Mouse (Mus musculus) forebrain, embryonic 11.5 days (tissue): ENCODE results near the gene Cct2. TPM values are rescaled to one million over a fixed set of nuclear protein-coding genes. Genes with fewer than 3 reads are reported as not detected.

ENCODE experiments used
- ATAC-seq: fragments of 200-750 bp; cut with Nextera tagmentation; replicated peaks from 2 replicates; pipeline ENCODE4 v1.8.0; 2017; ENCODE audit warnings: moderate TSS enrichment; ENCODE audit not compliant: low FRiP score
- DNase-seq: peaks from one replicate; pipeline ENCODE4 v3.0.0-alpha.2; 2017; ENCODE audit warnings: low spot score
- H3K27ac ChIP-seq: fragments of 300-500 bp; sonication (generic); 2 replicates; pipeline ENCODE4 v1.5.1; 2014; ENCODE audit warnings: low read depth, low read length
- H3K27me3 ChIP-seq: fragments of 300-500 bp; sonication (generic); 2 replicates; pipeline ENCODE4 v1.6.1; 2014; ENCODE audit warnings: mild to moderate bottlenecking, low read length, mixed read lengths; ENCODE audit not compliant: control insufficient read depth, insufficient read depth
- H3K36me3 ChIP-seq: fragments of 300-500 bp; sonication (generic); 2 replicates; pipeline ENCODE4 v1.6.1; 2014; ENCODE audit warnings: mild to moderate bottlenecking, low read length, moderate library complexity, mixed read lengths; ENCODE audit not compliant: control insufficient read depth, insufficient read depth
- H3K4me1 ChIP-seq: fragments of 300-500 bp; sonication (generic); replicated peaks from 2 replicates; pipeline ENCODE4 v1.6.1; 2014; ENCODE audit warnings: low read length, mixed read lengths; ENCODE audit not compliant: control insufficient read depth, insufficient read depth
- H3K4me2 ChIP-seq: fragments of 300-500 bp; sonication (generic); 2 replicates; pipeline ENCODE4 v1.6.1; 2014; ENCODE audit warnings: low read depth, mild to moderate bottlenecking, low read length, moderate library complexity, mixed read lengths; ENCODE audit not compliant: severe bottlenecking
- H3K4me3 ChIP-seq: fragments of 300-500 bp; sonication (generic); 2 replicates; pipeline ENCODE4 v1.5.1; 2014; ENCODE audit warnings: low read depth, low read length
- H3K9ac ChIP-seq: fragments of 300-500 bp; sonication (generic); 2 replicates; pipeline ENCODE4 v1.6.1; 2014; ENCODE audit warnings: low read length
- H3K9me3 ChIP-seq: fragments of 300-500 bp; sonication (generic); 2 replicates; pipeline ENCODE4 v1.6.1; 2016; ENCODE audit warnings: low read length, mixed read lengths; ENCODE audit not compliant: control insufficient read depth
- WGBS: fragments of 180-500 bp; shearing (Covaris S2); extraction: QIAGEN DNeasy Blood & Tissue Kit; methylation state at CpG from one replicate; pipeline ENCODE4 v1.1.7; 2014; 5-methylcytosine and 5-hydroxymethylcytosine counted together
- polyA plus RNA-seq: library from polyadenylated mRNA; unstranded; fragments of >200 nt; fragmentation: Nextera tagmentation; extraction: Ambion mirVana; gene quantifications from 2 replicates; pipeline ENCODE4 v1.2.1, GENCODE M21; 2014

The Cct2 gene
- polyA plus RNA-seq, 1 experiment from 2014 or later: 294 TPM

- ATAC-seq (no peak), DNase-seq (no peak)
- Histone ChIP-seq H3K9ac (no peak overlapping the region), H3K27me3 (no peaks in the 10 kb centered on the region), H3K36me3 (no peaks in the 10 kb centered on the region), H3K27ac (no peak overlapping the region), H3K4me2 (no peak overlapping the region), H3K4me3 (no peak overlapping the region), H3K9me3 (no peaks in the 10 kb centered on the region), H3K4me1 (no peaks in the 10 kb centered on the region)
- WGBS: 84% methylated on average over 5 of the region's 5 CpGs
Observed at GRCm38 (mm10) chr10:117004695-117005094, 58.9 kb downstream of the Cct2 start.

Other genes with a start within 250 kb of the Cct2 start
- 0.08 and 0.17 TPM in 2 replicates for gene Myrfl, start 166.9 kb downstream of the Cct2 start, polyA plus RNA-seq
- 45.7 and 46.5 TPM in 2 replicates for gene Rab3ip, start 113.0 kb downstream of the Cct2 start, polyA plus RNA-seq
- gene Gm10271, start 91.2 kb downstream of the Cct2 start, polyA plus RNA-seq: not detected in 2 replicates
- gene Best3, start 77.5 kb downstream of the Cct2 start, polyA plus RNA-seq: 0.09 and 0.15 TPM in 2 replicates
- gene Lrrc10, start 18.5 kb downstream of the Cct2 start, polyA plus RNA-seq: not detected in 2 replicates
- gene Frs2, start 84.7 kb upstream of the Cct2 start, polyA plus RNA-seq: 29.4 and 31.9 TPM in 2 replicates
- gene Yeats4, start 160.7 kb upstream of the Cct2 start, polyA plus RNA-seq: 153 and 165 TPM in 2 replicates
- gene 9530003J23Rik, start 174.9 kb upstream of the Cct2 start, polyA plus RNA-seq: not detected in 2 replicates
- 10.8 and 11.1 TPM in 2 replicates for gene Lyz2, start 218.5 kb upstream of the Cct2 start, polyA plus RNA-seq
- gene Lyz1, start 229.1 kb upstream of the Cct2 start, polyA plus RNA-seq: not detected in 2 replicates